Mouse (Mus musculus): ENCODE measurements around the gene Hpcal1. TPM values are rescaled to one million over a fixed set of nuclear protein-coding genes. Genes with fewer than 3 reads are reported as not detected.

Gene Hpcal1
- total RNA-seq, 1 experiment from 2014 or later = 26.8 TPM

DNA sequence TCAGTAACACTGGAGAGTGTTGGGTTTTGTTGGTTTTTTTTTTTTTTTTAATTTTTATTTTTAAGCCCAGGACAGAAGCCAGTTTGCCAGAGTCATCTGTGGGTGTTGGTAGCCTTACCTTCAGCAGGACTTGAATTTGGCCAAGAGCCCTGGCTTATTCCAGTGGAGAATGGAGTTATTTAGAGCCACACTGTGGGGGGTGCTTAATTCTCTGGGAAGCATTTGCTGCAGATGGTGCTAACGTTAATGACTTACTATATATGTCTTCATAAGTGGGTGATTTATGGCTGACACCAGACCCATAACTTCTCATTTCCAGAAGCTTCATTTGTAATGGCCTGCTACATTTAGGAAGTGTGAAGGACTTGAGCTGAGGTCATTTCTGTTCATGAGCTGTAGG is 21.9 kb downstream of the Hpcal1 start:
- DNase-seq = no peak

DNA sequence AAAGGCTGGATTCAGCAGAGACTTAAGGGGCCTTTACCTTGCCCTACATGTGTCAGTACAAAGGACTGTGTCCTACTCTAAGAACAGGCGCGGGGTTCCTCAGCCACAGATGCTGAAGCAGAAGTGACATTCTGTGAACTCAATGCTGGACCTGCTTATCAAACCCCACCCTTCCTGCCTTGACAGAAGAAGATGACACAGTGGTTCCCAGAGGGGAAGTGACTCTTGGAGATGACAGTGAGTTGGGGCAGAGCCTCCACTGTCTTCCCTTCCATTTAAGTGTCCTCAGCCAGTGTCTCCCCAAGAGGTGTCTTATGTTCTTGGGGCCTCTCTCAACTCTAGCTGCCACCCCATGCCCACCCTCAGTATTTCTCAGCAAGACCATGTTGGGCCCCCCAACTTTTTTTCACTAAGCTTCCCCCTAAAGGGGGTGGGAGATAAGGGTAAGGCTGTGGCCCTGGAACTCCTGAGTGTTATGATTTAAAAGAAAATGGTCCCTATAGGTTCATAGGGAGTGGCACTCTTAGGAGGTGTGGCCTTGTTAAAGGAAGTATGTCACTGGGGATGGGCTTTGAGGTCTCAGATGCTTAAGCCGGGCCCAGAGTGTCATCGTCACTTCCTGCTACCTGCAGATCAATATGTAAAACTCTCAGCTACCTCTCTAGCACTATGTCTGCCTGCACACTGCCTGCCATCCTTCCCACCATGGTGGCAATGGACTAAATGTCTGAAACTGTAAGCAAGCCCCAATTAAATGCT is 25.2 kb downstream of the Hpcal1 start:
- DNase-seq = no peak

DNA sequence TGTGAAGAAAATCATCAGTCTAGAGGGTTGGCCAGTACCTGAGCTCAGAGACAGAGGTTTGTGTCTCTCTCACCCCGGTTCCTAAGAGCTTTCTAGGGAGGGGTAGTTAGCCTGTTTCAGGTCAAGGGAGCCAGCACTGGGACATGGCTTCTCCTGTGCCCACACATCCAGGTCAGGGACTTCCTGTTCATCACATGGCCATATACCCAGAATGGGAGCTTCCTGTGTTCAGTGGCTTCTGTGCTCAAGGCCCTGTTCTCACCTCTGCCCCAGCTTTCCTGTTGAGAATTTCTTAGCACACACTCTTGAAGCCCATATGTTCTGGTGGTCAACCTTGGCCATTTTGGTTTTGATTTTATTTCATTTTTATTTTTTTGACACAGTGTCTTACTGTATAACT is 26.6 kb downstream of the Hpcal1 start:
- DNase-seq = no peak

DNA sequence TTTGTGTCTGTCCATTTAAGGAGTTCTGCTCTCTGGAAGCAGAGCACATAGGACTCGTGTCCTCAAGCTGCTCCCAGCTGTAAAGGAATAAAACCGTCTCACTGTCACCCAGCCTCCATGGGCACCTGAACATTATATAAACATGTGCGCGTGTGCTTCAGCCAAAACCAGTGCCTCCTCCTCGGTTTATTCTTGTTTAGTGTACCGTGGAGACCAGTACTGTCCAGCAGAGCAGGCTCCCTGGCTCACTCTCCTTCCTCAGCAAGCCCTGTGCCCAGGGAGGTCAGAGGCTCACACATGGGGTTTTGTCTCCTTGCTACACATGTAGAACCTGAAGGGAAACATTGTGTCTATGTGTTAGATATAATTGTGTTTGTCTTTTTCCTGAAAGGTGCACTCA is 27.5 kb downstream of the Hpcal1 start:
- DNase-seq = no peak

DNA sequence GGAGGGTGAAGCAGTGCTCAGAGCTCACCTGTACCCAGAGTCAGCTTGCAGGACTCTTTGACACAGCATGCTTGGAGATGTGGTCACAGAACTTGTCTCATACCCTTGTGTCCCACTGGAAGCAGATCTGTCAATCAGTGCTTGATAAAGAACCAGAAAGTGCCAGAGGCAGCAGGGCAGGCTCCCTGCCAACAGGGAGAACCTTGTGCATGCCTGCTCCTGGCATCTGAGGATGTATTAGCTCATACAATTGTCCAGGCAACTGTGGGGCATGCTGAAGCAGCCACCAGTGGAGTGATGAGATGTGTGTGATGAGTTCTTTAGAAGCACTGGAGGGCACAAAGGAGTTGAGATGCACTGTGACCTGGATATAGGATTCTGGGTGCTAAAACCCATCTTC is 30.4 kb downstream of the Hpcal1 start:
- DNase-seq = no peak

DNA sequence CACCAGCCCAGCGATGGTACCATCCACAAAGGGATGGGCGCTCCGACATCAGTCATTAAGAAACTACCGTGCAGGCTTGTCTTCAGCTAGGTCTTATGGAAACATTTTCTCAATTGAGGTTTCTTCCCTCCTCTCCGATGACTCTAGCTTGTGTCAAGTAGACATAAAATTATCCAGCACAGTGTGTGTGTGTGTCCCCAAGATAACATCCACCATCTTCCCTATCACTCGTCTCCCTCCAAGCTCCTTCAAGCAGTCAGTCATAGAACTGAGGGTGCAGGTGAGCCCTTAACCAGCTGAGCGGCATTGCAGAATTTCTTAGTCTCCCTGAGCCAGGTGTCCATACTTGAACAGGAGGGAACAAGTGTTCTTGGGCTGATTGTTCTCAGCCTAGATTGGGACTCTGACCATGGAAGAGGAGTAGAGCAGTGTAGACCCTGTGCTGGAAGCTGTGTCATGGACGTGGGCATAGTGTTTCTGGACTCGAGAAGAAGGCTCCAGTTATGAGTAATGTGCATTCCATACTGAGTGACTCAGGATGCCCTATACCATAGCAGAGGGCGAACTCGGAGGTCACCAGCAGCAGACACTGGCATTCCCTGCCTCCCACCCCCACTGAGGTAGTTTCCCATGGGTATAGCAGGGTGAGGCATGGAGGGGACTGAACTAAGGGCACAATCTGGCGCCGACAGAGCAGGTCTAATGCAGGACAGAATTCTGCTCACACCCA is 32.0 kb downstream of the Hpcal1 start:
- no peak for DNase-seq

DNA sequence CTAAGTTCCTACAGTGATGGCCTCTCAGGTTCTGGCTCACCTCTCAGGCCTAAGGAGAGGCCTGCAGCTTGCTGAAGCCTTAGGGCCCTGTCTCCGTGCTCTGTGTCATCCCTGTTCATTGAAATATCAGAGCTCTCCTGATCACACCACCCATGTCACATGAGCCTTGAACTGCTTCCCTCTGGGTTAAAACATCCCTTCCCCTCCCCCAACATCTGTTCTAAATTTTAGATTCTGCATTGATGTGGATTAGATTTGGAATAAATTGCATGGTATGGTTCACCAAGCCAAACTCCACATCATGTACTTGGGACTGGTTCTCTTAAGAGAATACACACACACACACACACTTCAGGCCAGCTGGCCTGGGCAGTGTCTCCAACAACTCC is 32.5 kb downstream of the Hpcal1 start:
- no peak for DNase-seq

DNA sequence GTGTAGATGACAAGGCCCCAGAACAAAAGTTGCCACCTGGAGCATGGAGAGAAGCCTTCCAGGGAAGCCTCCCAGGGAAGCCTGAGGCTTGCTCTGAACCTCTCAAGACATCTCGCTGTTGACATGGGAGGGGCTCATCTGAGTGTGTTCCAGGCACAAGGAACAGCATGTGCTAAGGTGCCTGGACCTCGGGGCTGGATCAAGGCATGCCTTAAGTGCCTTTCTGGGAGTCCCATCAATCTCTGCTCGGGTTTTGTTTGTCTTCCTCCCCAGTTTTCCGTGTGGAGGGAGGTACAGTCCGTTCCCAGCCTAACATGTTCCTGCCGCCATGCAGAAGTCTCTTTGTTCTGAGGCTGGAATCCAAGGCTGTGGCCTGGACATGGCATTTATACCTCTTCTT is 33.3 kb downstream of the Hpcal1 start:
- DNase-seq = no peak

DNA sequence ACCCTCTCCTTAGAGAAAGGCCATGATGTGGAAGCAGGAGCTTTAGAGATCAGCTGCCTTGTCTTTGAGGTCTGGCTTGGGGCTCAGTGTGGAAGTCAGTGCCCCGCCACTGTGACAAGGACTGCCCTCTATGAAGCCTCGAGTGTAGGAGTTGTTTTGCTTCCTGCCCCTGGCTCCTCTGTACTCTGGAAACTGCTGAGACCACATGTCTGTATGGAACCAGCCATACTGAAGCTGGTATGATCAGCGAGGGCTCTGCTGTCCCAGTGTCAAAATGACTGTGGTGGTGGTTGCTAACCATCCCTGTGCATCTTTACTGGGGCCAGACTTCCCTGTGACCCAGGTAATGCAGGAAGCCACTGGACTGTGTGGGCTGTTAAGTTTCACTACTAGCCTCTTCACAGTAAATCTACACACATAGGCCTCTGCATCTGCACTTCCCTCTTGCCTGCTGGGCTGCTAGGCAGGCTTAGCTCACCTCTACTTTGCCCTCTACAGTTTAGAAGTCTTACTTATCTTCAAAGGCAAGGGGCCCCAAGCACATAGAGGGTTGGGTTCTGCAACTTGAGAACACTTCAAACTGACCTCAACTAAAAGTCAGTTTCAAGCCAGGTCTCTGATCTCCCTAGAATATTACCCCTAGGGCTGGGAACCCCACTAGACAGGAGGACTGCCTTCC is 33.9 kb downstream of the Hpcal1 start:
- DNase-seq = no peak

DNA sequence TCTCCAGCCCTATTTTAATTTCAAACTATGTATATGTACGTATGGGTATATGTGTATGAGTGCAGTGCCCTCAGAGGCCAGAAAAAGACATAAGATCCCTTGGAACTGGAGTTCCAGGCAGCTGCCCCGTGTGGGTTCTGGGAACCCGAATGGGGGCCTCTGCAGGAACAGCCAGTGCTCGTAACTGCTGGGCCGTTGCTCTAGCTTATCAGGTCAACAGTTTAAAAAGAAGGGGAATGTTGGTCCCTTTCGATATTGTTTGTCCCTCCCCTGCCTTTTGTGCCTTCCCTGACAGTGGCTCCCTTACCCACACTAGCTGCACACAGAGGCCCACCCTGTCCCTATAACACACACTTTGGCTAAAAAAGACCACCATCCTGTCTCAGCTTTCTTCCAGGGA is 34.9 kb downstream of the Hpcal1 start:
- no peak for DNase-seq

DNA sequence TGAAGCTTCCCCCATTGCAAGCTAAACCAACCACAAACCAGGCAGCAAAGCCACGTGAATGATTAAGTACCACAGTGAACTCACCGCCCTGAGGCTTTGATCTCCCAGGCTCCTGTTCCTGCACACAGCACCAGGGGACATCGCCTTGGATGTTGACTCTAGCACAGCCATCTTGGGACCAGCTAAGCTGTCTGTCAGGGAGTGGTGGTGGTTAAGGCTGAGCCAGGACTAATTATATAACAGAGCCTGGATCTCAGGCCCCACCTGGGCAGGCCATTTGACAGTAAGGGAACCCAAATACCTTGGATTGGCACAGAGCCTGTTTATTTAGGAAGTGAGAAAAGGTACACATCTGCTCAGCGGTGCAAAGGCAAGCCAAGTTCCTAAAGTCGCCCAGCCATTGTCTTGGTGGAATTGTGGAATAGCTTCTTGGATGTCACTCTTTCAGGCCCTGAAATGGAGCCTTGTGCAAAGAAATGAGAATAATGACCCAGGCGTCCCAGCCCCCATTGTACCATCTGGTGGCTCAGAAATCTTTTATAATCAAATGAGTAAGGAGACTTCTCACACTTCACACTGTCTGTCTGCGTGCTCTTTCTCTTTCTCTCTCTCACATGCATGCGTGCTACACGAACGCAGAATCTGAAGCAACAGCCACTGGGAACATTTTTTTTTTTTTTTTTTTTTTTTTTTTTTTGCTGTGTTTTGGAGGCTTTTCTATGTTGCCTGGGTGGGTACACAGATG is 36.1 kb downstream of the Hpcal1 start:
- DNase-seq = no peak

DNA sequence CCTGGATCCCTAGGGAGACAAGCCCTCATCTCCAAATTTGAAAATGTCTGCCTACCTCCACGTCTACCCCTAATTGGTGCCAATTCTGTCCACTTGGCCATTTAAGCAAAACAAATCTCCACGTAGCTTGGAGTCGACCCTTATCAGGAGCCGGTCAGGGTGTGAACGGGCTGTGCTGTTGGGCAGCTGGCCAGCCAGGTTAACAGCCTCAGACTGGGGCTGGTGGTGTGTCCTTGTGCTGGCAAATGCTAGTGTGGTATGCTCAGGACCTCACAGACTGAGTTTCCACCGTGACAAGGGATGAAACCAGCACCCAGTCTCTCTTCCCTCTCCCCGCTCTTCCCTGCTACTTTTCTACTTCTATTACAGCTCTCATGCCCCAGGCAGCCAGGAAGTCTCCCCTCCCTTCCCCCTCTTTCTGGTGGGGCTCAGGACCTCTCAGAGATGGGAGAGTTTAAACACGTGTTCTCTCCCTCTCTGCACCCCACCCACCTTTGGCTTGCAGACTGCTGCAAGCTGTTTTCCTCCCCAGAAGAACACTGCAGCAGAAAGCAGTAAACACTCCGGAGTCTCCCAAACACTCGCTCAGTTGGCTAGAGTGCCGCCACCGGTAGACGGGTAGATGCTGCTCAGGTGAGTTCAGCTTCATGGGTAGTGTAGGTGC is 37.2 kb downstream of the Hpcal1 start:
- no peak for DNase-seq

DNA sequence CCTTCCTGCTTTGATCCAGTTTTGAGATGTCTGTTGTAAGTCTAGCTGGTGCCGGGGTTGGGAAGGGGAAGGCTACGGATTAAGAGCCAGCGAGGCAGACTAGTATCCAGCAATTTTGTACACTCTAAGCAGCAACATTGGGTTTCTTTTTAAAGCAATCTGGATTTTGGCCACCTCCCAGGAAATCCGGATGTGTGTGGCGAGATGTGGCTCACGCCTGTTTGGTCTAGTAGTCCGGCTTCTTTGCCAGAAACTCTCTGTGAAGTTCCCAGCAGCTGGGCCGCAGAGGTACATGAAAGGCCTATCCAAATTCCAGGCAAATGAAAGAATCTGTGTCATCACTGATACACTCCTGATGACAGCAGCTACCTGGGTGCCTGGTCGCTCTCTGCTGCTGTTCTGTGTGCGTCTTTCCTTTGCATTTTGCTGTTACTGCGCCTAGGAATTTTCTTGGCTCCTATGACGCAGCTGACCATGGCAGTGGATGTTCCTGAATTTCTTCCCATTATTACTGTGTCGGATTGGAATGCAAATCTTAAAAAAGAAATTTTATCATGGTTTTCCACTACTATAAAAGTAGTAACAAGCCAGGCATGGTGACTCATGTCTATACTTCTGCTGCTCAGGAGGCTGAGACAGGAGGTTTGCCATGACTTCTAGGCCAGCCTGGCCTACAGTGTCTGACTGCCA is 38.7 kb downstream of the Hpcal1 start:
- DNase-seq = no peak

DNA sequence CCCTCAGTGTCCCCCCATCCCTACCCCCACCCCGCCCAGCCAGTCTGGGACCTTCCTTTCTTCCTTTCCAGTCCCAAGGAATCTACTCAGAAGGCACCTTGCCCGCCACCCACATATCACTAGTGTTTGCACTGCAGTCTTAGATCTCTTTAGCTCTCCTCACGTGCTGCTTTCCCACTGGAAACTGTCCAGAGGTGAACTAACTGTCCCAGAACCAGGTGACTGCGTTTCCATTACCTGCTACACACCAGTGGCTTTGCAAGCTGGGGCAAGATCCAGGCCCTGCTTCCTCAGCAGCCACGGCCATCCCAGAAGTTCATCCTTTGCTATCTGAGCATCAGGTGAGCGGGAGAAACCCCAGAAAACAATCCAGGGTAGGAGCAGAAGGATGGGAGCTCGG is 41.4 kb downstream of the Hpcal1 start:
- no peak for DNase-seq

DNA sequence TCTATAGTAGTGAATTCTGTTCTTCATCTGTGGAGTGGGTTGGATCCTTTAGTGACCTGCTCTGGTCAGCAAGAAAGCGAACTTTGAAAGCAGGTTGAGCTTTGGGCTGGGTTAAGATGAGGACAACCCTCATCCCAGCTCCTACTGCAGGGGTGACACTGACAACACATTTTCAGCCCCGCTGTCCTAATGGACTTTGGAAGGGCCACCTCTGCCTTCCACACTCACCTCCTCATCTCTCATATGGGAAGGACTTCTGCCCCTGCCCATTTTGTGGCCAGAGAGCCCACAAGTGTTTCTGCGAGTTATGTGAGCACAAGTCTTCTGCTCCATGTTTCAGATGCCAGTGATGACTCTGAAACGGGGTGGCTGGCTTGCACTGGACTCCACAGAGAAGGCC is 41.9 kb downstream of the Hpcal1 start:
- DNase-seq = no peak

DNA sequence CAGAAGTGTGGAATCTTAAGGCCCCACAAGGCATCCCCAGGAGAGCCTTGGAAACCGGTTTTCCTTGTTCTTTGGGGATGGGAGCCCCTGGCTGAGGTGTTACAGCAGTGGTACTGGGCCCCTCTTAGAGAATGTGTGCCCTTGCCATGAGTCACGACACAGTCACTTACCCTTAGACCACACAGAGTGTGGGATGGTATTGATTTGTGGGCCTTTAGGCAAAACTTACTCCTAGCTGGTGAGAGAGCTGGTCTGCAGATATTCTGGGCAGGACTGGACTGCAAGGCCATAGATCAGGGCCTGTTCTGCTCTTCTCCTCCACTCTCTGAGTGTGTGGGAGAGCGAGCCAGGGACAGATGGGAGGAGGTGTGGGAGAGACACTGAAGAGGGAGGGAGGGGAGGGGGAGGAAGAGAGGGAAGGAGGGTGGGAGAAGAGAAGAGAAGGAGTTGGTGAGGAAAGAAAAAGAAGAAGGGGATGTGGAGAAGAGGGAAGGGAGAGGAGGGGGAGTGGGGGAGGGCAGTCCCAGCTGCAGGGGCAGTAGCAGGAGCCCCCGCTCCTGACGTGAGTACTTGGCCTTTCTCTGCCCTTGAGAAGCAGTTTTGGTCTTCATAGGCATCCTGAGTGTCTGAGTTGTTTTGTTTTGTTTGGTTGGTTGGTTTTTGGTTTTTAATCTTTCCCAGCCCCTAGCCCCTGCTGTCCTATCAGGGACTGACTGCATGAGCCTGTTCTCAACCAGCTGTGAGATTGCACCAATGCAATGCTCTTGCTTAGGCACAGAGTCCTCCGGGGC is 42.7 kb downstream of the Hpcal1 start:
- no peak for DNase-seq

DNA sequence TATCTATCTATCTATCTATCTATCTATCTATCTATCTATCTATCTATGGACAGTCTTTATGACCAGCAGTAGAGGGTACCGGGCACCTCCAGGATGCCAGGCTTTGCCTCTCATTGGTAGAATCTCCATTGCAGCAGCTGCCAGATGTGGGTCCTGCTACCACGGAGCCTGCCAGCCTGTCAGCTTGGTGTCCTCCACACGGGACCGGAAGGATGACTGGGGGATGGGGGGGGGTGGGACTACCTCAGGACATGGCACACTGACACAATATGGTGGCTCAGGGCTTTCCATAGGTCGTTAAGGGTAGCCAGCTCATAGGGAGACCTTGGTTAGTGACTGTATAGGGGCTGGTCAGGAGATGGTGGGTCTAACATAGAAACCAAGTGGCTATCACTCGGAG is 45.7 kb downstream of the Hpcal1 start:
- no peak for DNase-seq

DNA sequence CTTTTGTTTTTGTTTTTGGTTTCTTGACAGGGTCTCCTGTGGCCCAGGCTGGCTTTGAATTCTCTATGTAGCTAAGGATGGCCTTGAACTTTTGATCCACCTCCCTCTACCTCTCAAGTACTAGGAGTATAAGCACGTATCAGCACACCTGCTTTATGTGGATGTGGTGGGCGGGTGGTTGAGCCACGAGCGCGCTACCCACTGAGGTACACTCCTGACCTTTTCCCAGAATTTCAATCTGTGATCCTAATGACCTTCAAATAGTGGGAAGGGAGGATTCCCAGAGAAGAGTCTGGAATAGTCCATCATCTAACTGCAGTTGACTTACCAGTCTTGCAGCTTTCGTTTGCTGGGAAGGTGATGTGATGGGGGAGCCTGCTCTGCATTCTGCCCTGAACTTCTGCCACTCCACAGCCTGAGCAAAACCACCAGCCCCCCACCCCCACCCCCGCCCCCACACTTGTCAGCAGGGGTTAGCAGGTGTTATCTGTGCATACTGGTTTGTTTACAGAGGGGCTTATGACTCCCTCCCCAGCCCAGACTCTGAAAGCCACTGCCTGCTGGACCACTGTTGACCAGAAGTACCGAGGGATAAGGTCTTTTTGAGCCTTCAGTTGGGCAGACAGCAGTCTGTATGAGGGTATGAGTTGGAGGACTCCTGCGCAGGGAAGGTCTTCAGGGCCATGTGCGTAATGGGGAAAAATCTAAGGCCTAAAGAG is 46.4 kb downstream of the Hpcal1 start:
- DNase-seq = no peak

DNA sequence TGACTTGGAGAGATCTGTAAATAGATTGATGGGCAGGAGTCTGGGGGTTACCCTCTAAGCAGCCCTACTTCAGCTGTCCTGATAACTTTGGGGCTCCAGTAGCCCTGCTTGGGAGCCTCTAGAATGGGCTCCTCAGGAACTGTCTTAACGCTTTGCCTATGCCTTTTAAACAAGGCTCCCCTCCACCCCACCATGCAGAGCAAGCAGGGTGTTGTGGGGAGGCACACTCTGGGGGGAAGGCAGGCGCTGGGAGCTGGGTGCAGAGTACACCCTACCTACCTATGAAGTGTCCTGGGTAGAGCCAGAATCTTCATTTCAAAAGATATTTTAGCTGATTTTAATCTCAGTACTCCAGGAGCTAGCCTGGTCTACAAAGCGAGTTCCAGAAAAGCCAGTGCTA is 47.2 kb downstream of the Hpcal1 start:
- DNase-seq = no peak

DNA sequence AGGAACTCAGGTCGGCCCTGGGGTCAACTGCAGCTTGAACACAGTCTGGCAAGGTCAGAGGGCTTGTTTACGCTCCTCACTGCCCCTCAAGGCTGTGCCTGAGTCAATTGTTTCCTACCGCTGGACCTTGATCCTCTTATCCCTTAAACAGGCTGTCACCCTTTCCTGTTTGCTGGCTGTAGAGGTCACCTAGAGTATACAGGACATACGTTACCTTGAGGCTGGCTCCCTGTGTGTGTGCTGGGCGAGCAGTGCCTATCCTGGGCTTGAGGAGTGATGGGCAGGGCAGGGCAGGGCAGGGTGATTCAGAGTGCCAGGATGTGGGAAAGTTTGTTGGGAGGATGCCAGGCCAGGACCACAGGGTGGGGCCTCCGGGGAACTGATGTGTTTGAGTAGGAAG is 47.8 kb downstream of the Hpcal1 start:
- DNase-seq = peak; percentile 63
